Mouse (Mus musculus): ENCODE data around the gene Atrx. TPM values are rescaled to one million over a fixed set of nuclear protein-coding genes. Genes with fewer than 3 reads are reported as not detected.

Atrx gene
- polyA plus RNA-seq, 1 experiment, result 0.38 TPM

GRCm38 (mm10) chrX:105763612-105764011, 165.6 kb downstream of the Atrx start:
- Histone ChIP-seq H3K4me3 (replicated peaks) (no peak overlapping the region), H3K4me1 (ENCODE audit: control insufficient read depth) (no peaks in the 10 kb centered on the region), H3K27me3 (ENCODE audit: control insufficient read depth) (peaks cover 70% of the 10 kb centered on the region), H3K9me3 (ENCODE audit: control insufficient read depth, low read length) (peaks cover 22% of the 10 kb centered on the region), H3K36me3 (ENCODE audit: control insufficient read depth) (no peaks in the 10 kb centered on the region)
- TF ChIP-seq TAL1 (IDR thresholded peaks at IDR 0.05; ENCODE audit: low read length), result no peak
- TF ChIP-seq GATA1 (IDR thresholded peaks at IDR 0.05; ENCODE audit: low read length), result no peak

- Histone ChIP-seq H3K36me3 (ENCODE audit: control insufficient read depth) (no peaks in the 10 kb centered on the region), H3K9me3 (ENCODE audit: control insufficient read depth, low read length) (peaks cover 22% of the 10 kb centered on the region), H3K27me3 (ENCODE audit: control insufficient read depth) (peaks cover 67% of the 10 kb centered on the region), H3K4me1 (ENCODE audit: control insufficient read depth) (no peaks in the 10 kb centered on the region), H3K4me3 (replicated peaks) (no peak overlapping the region)
- no peak for TF ChIP-seq GATA1 (IDR thresholded peaks at IDR 0.05; ENCODE audit: low read length)
- no peak for TF ChIP-seq TAL1 (IDR thresholded peaks at IDR 0.05; ENCODE audit: low read length)
These were observed 166.2 kb downstream of the Atrx start for GRCm38 (mm10) chrX:105762847-105763527.

Other genes with a start within 250 kb of the Atrx start
- gene Fgf16, start 165.1 kb downstream of the Atrx start, polyA plus RNA-seq (2012), result not detected in 2 replicates
- 0.19 and 0.22 TPM in 2 replicates for gene Magt1, start 82.5 kb upstream of the Atrx start, polyA plus RNA-seq (2012)
- gene Cox7b, start 86.3 kb upstream of the Atrx start, polyA plus RNA-seq (2012), result 5.8 and 6.2 TPM in 2 replicates
- 0.01 TPM in 1 of 2 replicates, not detected in the other for gene Atp7a, start 97.9 kb upstream of the Atrx start, polyA plus RNA-seq (2012)
- 0.07 TPM in 1 of 2 replicates, not detected in the other for gene Tlr13, start 213.8 kb upstream of the Atrx start, polyA plus RNA-seq (2012)

All from erythroblast, embryonic 14.5 days (primary cell).